Mouse (Mus musculus): ENCODE measurements around the gene Carnmt1. TPM values are rescaled to one million over a fixed set of nuclear protein-coding genes. Genes with fewer than 3 reads are reported as not detected.

Carnmt1 gene
- total and polyA plus RNA-seq, 2 experiments from 2014 or later = 8.6 to 10.6 TPM

GRCm38 (mm10) chr19:18646397-18646796 lies 24.2 kb upstream of the Carnmt1 start:
- no peak overlapping the region for H3K4me2 ChIP-seq (ENCODE audit: low read depth)
- no peak for DNase-seq
- no peak overlapping the region for H3K9ac ChIP-seq
- no peak overlapping the region for H3K4me3 ChIP-seq (ENCODE audit: low read depth, low read length)
- H3K9me3 ChIP-seq (ENCODE audit: low read length) = no peaks in the 10 kb centered on the region
- no peak overlapping the region for H3K27ac ChIP-seq (ENCODE audit: low read depth, low read length)
- H3K36me3 ChIP-seq (ENCODE audit: insufficient read depth) = no peaks in the 10 kb centered on the region
- no peak for ATAC-seq
- H3K27me3 ChIP-seq (ENCODE audit: insufficient read depth, low read length) = no peaks in the 10 kb centered on the region
- no peaks in the 10 kb centered on the region for H3K4me1 ChIP-seq (ENCODE audit: insufficient read depth)
- no peak for TF ChIP-seq CTCF (IDR thresholded peaks at IDR 0.05; ENCODE audit: low read depth)
- 68% methylated on average over 3 of the region's 3 CpGs for WGBS

GRCm38 (mm10) chr19:18646853-18647420 lies 23.6 kb upstream of the Carnmt1 start:
- no peak for DNase-seq
- H3K4me2 ChIP-seq (ENCODE audit: low read depth) = no peak overlapping the region
- H3K27me3 ChIP-seq (ENCODE audit: insufficient read depth, low read length) = no peaks in the 10 kb centered on the region
- no peak overlapping the region for H3K27ac ChIP-seq (ENCODE audit: low read depth, low read length)
- TF ChIP-seq CTCF (IDR thresholded peaks at IDR 0.05; ENCODE audit: low read depth) = no peak
- 75% methylated on average over 5 of the region's 5 CpGs for WGBS
- H3K9me3 ChIP-seq (ENCODE audit: low read length) = no peaks in the 10 kb centered on the region
- no peaks in the 10 kb centered on the region for H3K4me1 ChIP-seq (ENCODE audit: insufficient read depth)
- H3K9ac ChIP-seq = no peak overlapping the region
- H3K4me3 ChIP-seq (ENCODE audit: low read depth, low read length) = no peak overlapping the region
- ATAC-seq = no peak
- H3K36me3 ChIP-seq (ENCODE audit: insufficient read depth) = no peaks in the 10 kb centered on the region

DNA sequence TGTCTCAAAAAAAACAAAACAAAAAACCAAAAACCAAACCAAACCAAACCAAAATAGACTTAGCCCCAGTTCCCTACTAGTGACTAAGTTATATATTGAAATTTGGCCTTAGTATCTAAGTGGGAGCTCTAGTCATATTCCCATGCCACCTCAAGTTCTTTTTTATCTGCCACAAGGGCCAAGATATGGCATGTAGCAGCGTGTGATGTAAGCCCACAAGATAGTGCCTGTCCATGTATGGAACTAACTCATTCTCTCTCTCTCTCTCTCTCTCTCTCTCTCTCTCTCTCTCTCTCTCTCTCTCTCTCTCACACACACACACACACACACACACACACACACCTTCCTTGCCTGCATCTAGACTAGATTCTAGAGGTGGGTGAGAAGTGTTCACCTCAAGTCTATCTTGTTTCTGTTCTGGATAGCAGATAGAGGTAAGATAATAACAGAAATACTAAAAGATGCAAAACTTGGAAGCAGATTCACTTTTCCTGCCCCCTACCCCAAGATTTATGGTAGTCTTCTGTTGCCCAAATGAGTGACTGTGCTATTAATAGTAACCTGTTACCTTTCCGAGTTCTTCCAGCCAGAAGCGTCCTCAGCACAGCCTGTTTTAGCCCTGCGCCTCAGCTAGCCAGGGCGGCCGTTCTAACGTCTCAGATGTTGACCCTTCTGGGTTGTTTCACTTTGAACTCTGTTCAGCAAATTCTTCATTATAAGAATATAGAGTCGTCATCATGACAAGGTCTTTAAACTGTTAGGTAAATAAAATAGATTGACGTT lies 22.6 kb upstream of the Carnmt1 start:
- H3K27me3 ChIP-seq (ENCODE audit: insufficient read depth, low read length) = no peaks in the 10 kb centered on the region
- DNase-seq = no peak
- no peaks in the 10 kb centered on the region for H3K9me3 ChIP-seq (ENCODE audit: low read length)
- no peak overlapping the region for H3K9ac ChIP-seq
- no peaks in the 10 kb centered on the region for H3K4me1 ChIP-seq (ENCODE audit: insufficient read depth)
- no peak overlapping the region for H3K4me2 ChIP-seq (ENCODE audit: low read depth)
- WGBS = 84% methylated on average over 9 of the region's 9 CpGs
- no peak overlapping the region for H3K27ac ChIP-seq (ENCODE audit: low read depth, low read length)
- no peaks in the 10 kb centered on the region for H3K36me3 ChIP-seq (ENCODE audit: insufficient read depth)
- no peak for ATAC-seq
- TF ChIP-seq CTCF (IDR thresholded peaks at IDR 0.05; ENCODE audit: low read depth) = no peak
- no peak overlapping the region for H3K4me3 ChIP-seq (ENCODE audit: low read depth, low read length)

GRCm38 (mm10) chr19:18648558-18648945 lies 22.0 kb upstream of the Carnmt1 start:
- H3K4me2 ChIP-seq (ENCODE audit: low read depth) = no peak overlapping the region
- TF ChIP-seq CTCF (IDR thresholded peaks at IDR 0.05; ENCODE audit: low read depth) = no peak
- ATAC-seq (no peak), DNase-seq (no peak)
- H3K27me3 ChIP-seq (ENCODE audit: insufficient read depth, low read length) = no peaks in the 10 kb centered on the region
- H3K9ac ChIP-seq = no peak overlapping the region
- no peaks in the 10 kb centered on the region for H3K9me3 ChIP-seq (ENCODE audit: low read length)
- no peak overlapping the region for H3K27ac ChIP-seq (ENCODE audit: low read depth, low read length)
- H3K4me1 ChIP-seq (ENCODE audit: insufficient read depth) = no peaks in the 10 kb centered on the region
- 81% methylated on average over 6 of the region's 6 CpGs for WGBS
- H3K4me3 ChIP-seq (ENCODE audit: low read depth, low read length) = no peak overlapping the region
- no peaks in the 10 kb centered on the region for H3K36me3 ChIP-seq (ENCODE audit: insufficient read depth)

- H3K4me2 ChIP-seq (ENCODE audit: low read depth) = no peak overlapping the region
- H3K9me3 ChIP-seq (ENCODE audit: low read length) = no peaks in the 10 kb centered on the region
- ATAC-seq (no peak), DNase-seq (no peak)
- WGBS = 82% methylated on average over 4 of the region's 4 CpGs
- no peak for TF ChIP-seq CTCF (IDR thresholded peaks at IDR 0.05; ENCODE audit: low read depth)
- no peaks in the 10 kb centered on the region for H3K27me3 ChIP-seq (ENCODE audit: insufficient read depth, low read length)
- no peak overlapping the region for H3K9ac ChIP-seq
- no peak overlapping the region for H3K27ac ChIP-seq (ENCODE audit: low read depth, low read length)
- no peaks in the 10 kb centered on the region for H3K4me1 ChIP-seq (ENCODE audit: insufficient read depth)
- H3K4me3 ChIP-seq (ENCODE audit: low read depth, low read length) = no peak overlapping the region
- no peaks in the 10 kb centered on the region for H3K36me3 ChIP-seq (ENCODE audit: insufficient read depth)
Measured at GRCm38 (mm10) chr19:18649955-18650354, 20.6 kb upstream of the Carnmt1 start.

- Histone ChIP-seq H3K27ac (ENCODE audit: low read depth, low read length) (no peak overlapping the region), H3K4me1 (ENCODE audit: insufficient read depth) (no peaks in the 10 kb centered on the region), H3K4me3 (ENCODE audit: low read depth, low read length) (no peak overlapping the region), H3K27me3 (ENCODE audit: insufficient read depth, low read length) (no peaks in the 10 kb centered on the region), H3K4me2 (ENCODE audit: low read depth) (no peak overlapping the region), H3K9me3 (ENCODE audit: low read length) (no peaks in the 10 kb centered on the region), H3K9ac (no peak overlapping the region), H3K36me3 (ENCODE audit: insufficient read depth) (no peaks in the 10 kb centered on the region)
- WGBS = 80% methylated on average over 6 of the region's 6 CpGs
- no peak for TF ChIP-seq CTCF (IDR thresholded peaks at IDR 0.05; ENCODE audit: low read depth)
- DNase-seq = no peak
- ATAC-seq = no peak
Measured at GRCm38 (mm10) chr19:18650473-18650872, 20.1 kb upstream of the Carnmt1 start.

DNA sequence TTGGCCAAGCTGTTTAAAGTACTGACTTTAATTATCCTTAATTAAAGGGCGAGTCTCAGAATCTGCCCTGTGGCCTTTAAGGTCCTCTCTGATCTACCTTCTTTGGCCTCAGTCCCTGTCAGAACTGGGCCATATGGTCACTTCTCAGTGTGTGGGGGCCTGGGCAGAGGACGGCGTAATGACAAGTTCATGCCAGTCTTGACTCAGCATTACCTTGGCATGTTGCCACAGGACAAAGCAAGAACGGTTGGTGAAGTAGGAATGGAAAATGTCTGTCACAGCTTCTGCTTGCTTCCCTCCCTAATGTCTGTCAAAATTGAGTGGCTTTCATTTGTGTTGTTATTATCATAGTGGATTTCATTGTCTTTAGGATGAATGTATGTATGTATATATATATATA lies 18.0 kb upstream of the Carnmt1 start:
- Histone ChIP-seq H3K27ac (ENCODE audit: low read depth, low read length) (no peak overlapping the region), H3K9me3 (ENCODE audit: low read length) (no peaks in the 10 kb centered on the region), H3K36me3 (ENCODE audit: insufficient read depth) (no peaks in the 10 kb centered on the region), H3K4me2 (ENCODE audit: low read depth) (no peak overlapping the region), H3K4me1 (ENCODE audit: insufficient read depth) (no peaks in the 10 kb centered on the region), H3K9ac (no peak overlapping the region), H3K27me3 (ENCODE audit: insufficient read depth, low read length) (no peaks in the 10 kb centered on the region), H3K4me3 (ENCODE audit: low read depth, low read length) (no peak overlapping the region)
- ATAC-seq = no peak
- TF ChIP-seq CTCF (IDR thresholded peaks at IDR 0.05; ENCODE audit: low read depth) = no peak
- 64% methylated on average over 4 of the region's 4 CpGs for WGBS
- no peak for DNase-seq
